Mouse (Mus musculus): Measurements from ENCODE around the gene Il12a.

DNA sequence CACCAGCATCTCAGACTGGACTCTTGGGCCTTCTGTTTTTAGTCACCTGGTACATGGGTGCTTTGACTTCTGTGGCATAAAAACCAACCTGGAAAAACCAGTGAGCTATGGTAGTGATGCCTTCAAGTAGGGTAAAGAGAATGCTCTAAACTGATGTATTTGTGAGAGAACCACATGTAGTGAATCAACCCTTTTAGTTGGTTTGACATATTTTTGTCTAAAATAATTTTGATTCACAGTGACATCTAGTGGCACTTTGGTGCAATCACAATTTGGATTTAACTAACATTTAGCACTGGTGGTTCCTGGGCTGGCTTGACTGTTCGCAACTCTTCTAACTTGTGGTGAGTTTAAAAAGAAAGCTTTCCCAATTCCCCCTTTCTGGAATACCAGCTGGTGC lies 53.7 kb downstream of the Il12a start:
- TF ChIP-seq POLR2A (IDR thresholded peaks at IDR 0.05; ENCODE audit: borderline replicate concordance, extremely low read depth, low read depth, low read length) (no peak), CTCF (IDR thresholded peaks at IDR 0.05; ENCODE audit: insufficient read depth, low read length) (no peak)

All from lung, adult 2 months (tissue).